Mouse (Mus musculus): Measurements from ENCODE around the gene Gpx2. TPM values are rescaled to one million over a fixed set of nuclear protein-coding genes. Genes with fewer than 3 reads are reported as not detected.

Gene Gpx2
- total and polyA plus RNA-seq, 3 experiments, result not detected

DNA sequence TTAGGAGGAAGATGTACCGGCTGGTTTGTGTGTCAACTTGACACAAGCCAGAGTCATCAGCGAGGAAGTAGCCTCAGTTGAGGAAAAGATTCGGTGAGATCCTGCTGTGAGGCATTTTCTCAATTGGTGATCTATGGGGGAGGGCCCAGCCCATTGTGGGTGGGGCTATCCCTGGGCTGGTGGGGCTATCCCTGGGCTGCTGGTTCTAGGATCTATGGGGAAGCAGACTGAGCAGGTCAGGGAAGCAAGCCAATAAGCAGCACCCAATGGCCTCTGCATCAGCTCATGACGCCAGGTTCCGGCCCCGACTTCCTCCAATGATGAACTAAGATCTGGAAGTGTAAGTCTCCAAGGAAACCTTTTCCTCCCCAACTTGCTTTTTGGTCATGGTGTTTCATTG is 44.7 kb upstream of the Gpx2 start:
- H3K9me3 ChIP-seq (replicated peaks; ENCODE audit: insufficient read depth, low read length), result no peaks in the 10 kb centered on the region
- H3K36me3 ChIP-seq (ENCODE audit: control insufficient read depth in 1 of 2, insufficient read depth in 2 of 2, low read length in 2 of 2), result peaks cover 0 to 14% of the 10 kb centered on the region in 2 experiments; a peak in 3 of 4 replicates
- no peaks in the 10 kb centered on the region for H3K27me3 ChIP-seq (ENCODE audit: control insufficient read depth in 1 of 2, insufficient read depth in 2 of 2, low read length in 2 of 2)
- no peak overlapping the region for H3K27ac ChIP-seq (ENCODE audit: control insufficient read depth, low read depth, low read length)
- peaks cover 3 to 5% of the 10 kb centered on the region in 2 experiments; a peak in 3 of 4 replicates for H3K4me1 ChIP-seq (ENCODE audit: control insufficient read depth in 1 of 2, insufficient read depth in 2 of 2, low read length in 2 of 2)
- no peak for DNase-seq (ENCODE audit: low read depth, low spot score)
- H3K79me2 ChIP-seq (ENCODE audit: control insufficient read depth, insufficient read depth, low read length, poor library complexity), result peaks cover 11% of the 10 kb centered on the region
- H3K9ac ChIP-seq (ENCODE audit: control insufficient read depth, low read depth, low read length, poor library complexity, severe bottlenecking), result no peak overlapping the region
- TF ChIP-seq MEF2A (IDR thresholded peaks at IDR 0.05; ENCODE audit: extremely low read depth, insufficient replicate concordance, low read depth, low read length, poor library complexity, severe bottlenecking) (no peak), RCOR1 (IDR thresholded peaks at IDR 0.05; ENCODE audit: low read depth, low read length) (no peak), ZKSCAN1 (IDR thresholded peaks at IDR 0.05; ENCODE audit: low read depth, low read length) (no peak), BHLHE40 (IDR thresholded peaks at IDR 0.05; ENCODE audit: borderline replicate concordance, low read depth, low read length) (no peak), CHD1 (IDR thresholded peaks at IDR 0.05; ENCODE audit: low read depth, low read length) (no peak), ZC3H11A (IDR thresholded peaks at IDR 0.05; ENCODE audit: low read depth, low read length) (no peak), POLR2AphosphoS5 (IDR thresholded peaks at IDR 0.05; ENCODE audit: borderline replicate concordance, low read depth, low read length) (no peak), JUND (IDR thresholded peaks at IDR 0.05; ENCODE audit: low read depth, low read length) (no peak), SIN3A (IDR thresholded peaks at IDR 0.05; ENCODE audit: low read length) (no peak), TAL1 (IDR thresholded peaks at IDR 0.05; ENCODE audit: low read length) (no peak), KAT2A (conservative IDR thresholded peaks at IDR 0.05; ENCODE audit: low read depth, low read length) (no peak), NRF1 (IDR thresholded peaks at IDR 0.05; ENCODE audit: insufficient read depth, low read depth, low read length, poor library complexity, severe bottlenecking) (no peak), POLR2AphosphoS2 (IDR thresholded peaks at IDR 0.05; ENCODE audit: low read length) (no peak), TBP (IDR thresholded peaks at IDR 0.05; ENCODE audit: low read depth, low read length) (no peak), UBTF (IDR thresholded peaks at IDR 0.05; ENCODE audit: borderline replicate concordance, insufficient read depth, low read depth, low read length) (no peak), ELF1 (IDR thresholded peaks at IDR 0.05; ENCODE audit: low read depth, low read length) (no peak), GABPA (IDR thresholded peaks at IDR 0.05; ENCODE audit: low read depth, low read length) (no peak), RAD21 (IDR thresholded peaks at IDR 0.05; ENCODE audit: low read depth, low read length) (no peak)
- H3K4me3 ChIP-seq (ENCODE audit: control insufficient read depth in 1 of 2, insufficient read depth in 1 of 2, low read depth in 2 of 2, low read length in 2 of 2), result no peak overlapping the region

DNA sequence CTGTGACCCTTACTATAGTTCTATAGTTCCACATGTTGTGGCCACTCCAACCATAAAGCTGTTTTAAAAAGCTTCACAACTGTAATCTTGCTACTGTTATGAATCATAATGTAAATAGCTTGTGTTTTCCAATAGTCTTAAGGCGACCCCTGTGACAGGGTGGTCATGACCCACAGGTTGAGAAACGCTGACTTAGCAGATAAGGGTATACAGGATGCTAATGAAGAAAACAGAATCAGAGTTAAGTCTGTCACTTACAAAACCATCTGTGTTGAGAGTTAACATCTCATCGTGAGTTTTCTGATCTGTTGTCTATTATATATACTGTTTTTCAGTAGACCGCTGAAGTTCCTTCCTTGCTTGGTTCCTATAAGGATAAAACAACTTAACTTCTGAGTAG is 43.9 kb upstream of the Gpx2 start:
- H3K4me3 ChIP-seq (ENCODE audit: control insufficient read depth in 1 of 2, insufficient read depth in 1 of 2, low read depth in 2 of 2, low read length in 2 of 2), result no peak overlapping the region
- H3K27ac ChIP-seq (ENCODE audit: control insufficient read depth, low read depth, low read length), result no peak overlapping the region
- peaks cover 11% of the 10 kb centered on the region for H3K79me2 ChIP-seq (ENCODE audit: control insufficient read depth, insufficient read depth, low read length, poor library complexity)
- H3K9ac ChIP-seq (ENCODE audit: control insufficient read depth, low read depth, low read length, poor library complexity, severe bottlenecking), result no peak overlapping the region
- no peaks in the 10 kb centered on the region for H3K9me3 ChIP-seq (replicated peaks; ENCODE audit: insufficient read depth, low read length)
- no peak for DNase-seq (ENCODE audit: low read depth, low spot score)
- TF ChIP-seq CHD2 (IDR thresholded peaks at IDR 0.05; ENCODE audit: low read length) (no peak), MAFK (IDR thresholded peaks at IDR 0.05; ENCODE audit: borderline replicate concordance, low read depth, low read length) (peak; percentile 80)
- peaks cover 0 to 14% of the 10 kb centered on the region in 2 experiments; a peak in 3 of 4 replicates for H3K36me3 ChIP-seq (ENCODE audit: control insufficient read depth in 1 of 2, insufficient read depth in 2 of 2, low read length in 2 of 2)
- H3K4me1 ChIP-seq (ENCODE audit: control insufficient read depth in 1 of 2, insufficient read depth in 2 of 2, low read length in 2 of 2), result peaks cover 3 to 5% of the 10 kb centered on the region in 2 experiments; a peak in 3 of 4 replicates
- H3K27me3 ChIP-seq (ENCODE audit: control insufficient read depth in 1 of 2, insufficient read depth in 2 of 2, low read length in 2 of 2), result no peaks in the 10 kb centered on the region

Measured in MEL (cell line).